ENCODE assay signal across 11 mouse cellular contexts in the genomic region with DNA sequence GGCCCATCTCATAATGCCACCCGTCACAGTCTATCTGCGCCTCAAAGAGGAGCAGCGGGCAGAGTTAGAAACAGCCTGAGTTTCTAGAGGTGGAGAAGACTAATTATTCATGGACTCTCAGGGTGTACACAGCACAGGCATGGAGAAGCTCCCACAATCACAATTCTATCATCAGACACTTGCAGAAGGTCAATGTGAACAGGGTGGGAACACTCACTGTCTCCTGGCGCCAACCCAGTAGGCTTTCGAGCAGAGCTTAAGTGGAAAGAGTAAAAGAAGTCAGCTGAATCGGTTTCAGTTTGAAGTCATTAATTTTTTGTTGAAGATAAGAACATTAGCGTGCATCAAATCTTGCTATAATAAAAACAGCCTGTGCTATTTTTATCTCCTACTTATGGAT. TPM values are rescaled to one million over a fixed set of nuclear protein-coding genes. Genes with fewer than 3 reads are reported as not detected.
DNase-seq lines count a peak whose midpoint lies in the region; ATAC-seq and TF ChIP-seq lines count a peak whose summit lies in the region.
"Had no signal": no experiment of that assay in that cellular context is flagged by ENCODE, and none has a peak within 500 bp of the region (broad histone marks: within the 10 kb centered on the region; RNA-seq: fewer than 3 reads in every experiment).

No protein-coding gene starts in this region.

- H3K4me3 ChIP-seq in kidney, postnatal 0 days (replicated peaks; ENCODE audit: low read depth, low read length) = no peak overlapping the region
- peak overlapping the region; percentile 29 for H3K4me3 ChIP-seq in gastrocnemius, adult 2 months
- H3K4me3 ChIP-seq: embryonic facial prominence, embryonic 13.5 days had no signal

- no peak for TF ChIP-seq CTCF in kidney, postnatal 0 days (IDR thresholded peaks at IDR 0.05; ENCODE audit: low read depth)
- TF ChIP-seq CTCF in gastrocnemius, adult 2 months (IDR thresholded peaks at IDR 0.05) = no peak

- no peaks in the 10 kb centered on the region for H3K27me3 ChIP-seq in kidney, postnatal 0 days (ENCODE audit: insufficient read depth, low read length)
- H3K27me3 ChIP-seq: embryonic facial prominence, embryonic 13.5 days had no signal

- no peaks in the 10 kb centered on the region for H3K9me3 ChIP-seq in kidney, postnatal 0 days (replicated peaks; ENCODE audit: low read length)
- H3K9me3 ChIP-seq: embryonic facial prominence, embryonic 13.5 days; G1E had no signal

- no peak overlapping the region for H3K4me2 ChIP-seq in kidney, postnatal 0 days (ENCODE audit: low read length)
- H3K4me2 ChIP-seq: embryonic facial prominence, embryonic 13.5 days had no signal

- peak; percentile 42 for DNase-seq in kidney, postnatal 0 days (ENCODE audit: low spot score)
- DNase-seq in kidney, adult 18-20 months = no peak
- peak; percentile 70 for DNase-seq in gastrocnemius, adult 2 months
- DNase-seq in heart, postnatal 36 days = peak; percentile 44 to 49
- peak; percentile 43 for DNase-seq in ovary, postnatal 36 days (ENCODE audit: low spot score)
- no peak for DNase-seq in cerebellum, adult 9-11 months
- DNase-seq in thymus, adult 18-20 months = no peak

- peaks cover 11% of the 10 kb centered on the region; the same call in 1 of the 2 replicates for H3K36me3 ChIP-seq in kidney, postnatal 0 days (ENCODE audit: insufficient read depth, low read length)
- H3K36me3 ChIP-seq: G1E had no signal

- ATAC-seq in kidney, postnatal 0 days (replicated peaks; ENCODE audit: low FRiP score, low read depth) = no peak

- 72% methylated on average over 7 of the region's 7 CpGs for WGBS in kidney, postnatal 0 days

- H3K4me1 ChIP-seq in kidney, postnatal 0 days (replicated peaks; ENCODE audit: insufficient read depth, low read length) = peaks cover 21% of the 10 kb centered on the region

- no peak overlapping the region for H3K9ac ChIP-seq in kidney, postnatal 0 days (ENCODE audit: low read depth, low read length)
- H3K9ac ChIP-seq: embryonic facial prominence, embryonic 13.5 days had no signal

- intact Hi-C loops in gastrocnemius, adult 2 months (cut with DNase I) = no loop called here
- intact Hi-C loops in heart, postnatal 36 days (cut with DNase I) = loop anchor here (2.0 kb wide), 1 partner anchor 22 kb away; no protein-coding TSS in a partner anchor

- peak overlapping the region; percentile 62; the same call in 1 of the 2 replicates for H3K27ac ChIP-seq in kidney, postnatal 0 days
- peak overlapping the region; percentile 84 for H3K27ac ChIP-seq in gastrocnemius, adult 2 months

RNA-seq across cellular contexts. Expression of a gene that starts 37.3 kb away (rescaled TPM):
- not detected in 2 replicates for polyA plus RNA-seq in kidney, postnatal 0 days (2015; fragmentation: Nextera tagmentation; extraction: Ambion mirVana)
- total RNA-seq in gastrocnemius, adult 2 months (2021) = not detected
- total RNA-seq in heart, postnatal 36 days (2021) = 1 to 10 TPM in 1 of 2 experiments, not detected in 1; 2.4 TPM
- total RNA-seq: G1E had no signal
- polyA plus RNA-seq: embryonic facial prominence, embryonic 13.5 days; G1E; liver, embryonic 16.5 days; neural tube, embryonic 11.5 days had no signal

RNA-seq across cellular contexts. Expression of a gene that starts 43.4 kb away (rescaled TPM):
- polyA plus RNA-seq in kidney, postnatal 0 days (2015; fragmentation: Nextera tagmentation; extraction: Ambion mirVana) = 11.0 TPM in 2 replicates
- 10 to 100 TPM in 1 of 2 experiments, 1 to 10 TPM in 1; 8.4 to 17.8 TPM for total RNA-seq in gastrocnemius, adult 2 months (2021)
- 10 to 100 TPM; 10.5 to 12.7 TPM for total RNA-seq in heart, postnatal 36 days (2021)

RNA-seq across cellular contexts. Expression of a gene that starts 49.6 kb away (rescaled TPM):
- 22.0 and 24.2 TPM in 2 replicates for polyA plus RNA-seq in kidney, postnatal 0 days (2015; fragmentation: Nextera tagmentation; extraction: Ambion mirVana)
- 10 to 100 TPM; 23.7 to 24.2 TPM for total RNA-seq in gastrocnemius, adult 2 months (2021)
- total RNA-seq in heart, postnatal 36 days (2021) = 10 to 100 TPM; 33.3 to 38.5 TPM

Comparison
In these comparisons a context has a peak if more than half of its experiments do, and no peak if none do; other contexts are left out.
1. DNase-seq: peak in kidney, postnatal 0 days (single experiment), gastrocnemius, adult 2 months (single experiment), heart, postnatal 36 days (2 of 2) and ovary, postnatal 36 days (single experiment); none in kidney, adult 18-20 months (single experiment), cerebellum, adult 9-11 months (single experiment) and thymus, adult 18-20 months (0 of 2).